Mouse (Mus musculus): ENCODE results near the gene Scmh1. TPM values are rescaled to one million over a fixed set of nuclear protein-coding genes. Genes with fewer than 3 reads are reported as not detected.

The Scmh1 gene
- polyA plus RNA-seq, 1 experiment, result 36.9 TPM

DNA sequence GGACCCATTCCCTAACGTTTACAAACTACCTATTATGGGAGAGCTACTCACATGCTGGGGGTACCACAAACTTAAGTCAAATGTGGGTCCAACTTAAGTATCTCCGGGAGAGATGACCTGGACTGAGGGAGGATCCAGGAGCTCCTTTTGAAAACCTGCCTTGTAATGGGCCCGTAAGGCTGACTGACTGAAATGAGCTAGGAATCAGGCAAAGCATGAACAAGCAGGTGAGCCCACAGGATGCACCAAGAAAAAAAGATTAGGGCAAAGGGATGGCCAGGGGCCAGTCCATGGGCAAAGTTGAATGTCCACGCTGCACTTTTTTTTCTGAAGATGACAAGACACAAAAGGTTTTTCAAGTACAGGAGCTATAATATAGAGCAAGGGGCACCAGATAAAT lies 163.9 kb downstream of the Scmh1 start:
- H3K4me1 ChIP-seq (ENCODE audit: control insufficient read depth, insufficient read depth, low read length), result peaks cover 9% of the 10 kb centered on the region; the same call in 1 of the 2 replicates
- TF ChIP-seq CTCF (IDR thresholded peaks at IDR 0.05; ENCODE audit: insufficient read depth, low read length), result no peak
- TF ChIP-seq POLR2A (IDR thresholded peaks at IDR 0.05; ENCODE audit: borderline replicate concordance, extremely low read depth, low read depth, low read length), result no peak
- H3K4me3 ChIP-seq (replicated peaks; ENCODE audit: extremely low read depth, low read depth, low read length), result peak overlapping the region; percentile 92
- peak; percentile 21 for DNase-seq
- 11% methylated on average over 4 of the region's 4 CpGs for WGBS

DNA sequence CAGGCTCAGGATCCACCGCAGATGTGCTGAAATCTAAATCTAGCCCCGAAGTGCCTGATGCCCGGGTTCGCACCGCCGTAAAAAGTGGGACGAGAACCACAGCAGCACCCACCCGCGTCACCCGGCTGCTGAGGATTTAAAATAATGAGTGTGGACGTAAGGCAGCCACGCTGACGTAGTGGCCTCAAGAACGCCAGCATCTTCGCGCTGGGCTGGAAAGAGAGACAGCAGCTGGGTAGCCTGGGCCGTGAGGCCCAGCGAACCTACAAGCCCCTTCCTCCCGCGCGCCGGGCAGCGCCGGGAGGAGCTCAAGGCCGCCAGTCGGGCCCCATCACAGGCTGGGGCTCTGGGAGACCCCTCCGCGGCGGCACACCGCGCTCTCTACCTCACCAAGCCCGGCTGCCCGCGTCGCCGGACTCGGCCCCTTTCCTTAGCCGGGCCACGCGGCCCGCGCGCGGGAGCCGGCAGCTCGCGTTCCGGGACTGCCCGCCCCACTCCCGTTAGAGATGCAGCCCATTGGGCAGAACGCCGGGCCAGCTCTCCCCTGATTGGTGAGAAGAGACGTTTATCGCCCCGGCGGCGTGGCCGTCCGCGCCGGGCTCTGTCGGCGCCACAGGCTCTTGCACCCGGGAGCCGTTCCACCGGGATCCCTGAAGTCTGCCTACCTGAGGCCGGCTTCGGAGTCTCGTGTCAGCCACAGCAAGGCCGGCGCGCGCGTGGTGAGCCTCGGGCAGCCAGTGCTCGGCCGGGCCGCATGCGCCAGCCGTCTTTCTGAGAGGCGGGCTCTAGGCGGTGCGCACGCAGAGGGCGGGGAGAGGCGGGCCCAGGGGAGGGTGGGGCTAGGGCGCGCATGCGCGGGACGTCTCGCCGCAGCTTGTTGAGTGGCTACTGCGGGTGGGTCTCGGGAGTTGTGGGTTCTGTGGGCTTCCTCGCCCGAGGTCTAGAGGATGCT lies 164.7 kb downstream of the Scmh1 start, which contains the start of gene Ctps:
Gene Ctps, minus strand, starts transcription at position 791 of the 952 bp plus-strand sequence.
- DNase-seq, result peak; percentile 96
- peaks cover 9% of the 10 kb centered on the region; the same call in 1 of the 2 replicates for H3K4me1 ChIP-seq (ENCODE audit: control insufficient read depth, insufficient read depth, low read length)
- peak within 1 kb of the TSS; percentile 92 for H3K4me3 ChIP-seq (replicated peaks; ENCODE audit: extremely low read depth, low read depth, low read length)
- under 1% methylated on average over 97 of the region's 97 CpGs for WGBS
- TF ChIP-seq POLR2A (IDR thresholded peaks at IDR 0.05; ENCODE audit: borderline replicate concordance, extremely low read depth, low read depth, low read length) (peak; percentile 95), CTCF (IDR thresholded peaks at IDR 0.05; ENCODE audit: insufficient read depth, low read length) (no peak)

DNA sequence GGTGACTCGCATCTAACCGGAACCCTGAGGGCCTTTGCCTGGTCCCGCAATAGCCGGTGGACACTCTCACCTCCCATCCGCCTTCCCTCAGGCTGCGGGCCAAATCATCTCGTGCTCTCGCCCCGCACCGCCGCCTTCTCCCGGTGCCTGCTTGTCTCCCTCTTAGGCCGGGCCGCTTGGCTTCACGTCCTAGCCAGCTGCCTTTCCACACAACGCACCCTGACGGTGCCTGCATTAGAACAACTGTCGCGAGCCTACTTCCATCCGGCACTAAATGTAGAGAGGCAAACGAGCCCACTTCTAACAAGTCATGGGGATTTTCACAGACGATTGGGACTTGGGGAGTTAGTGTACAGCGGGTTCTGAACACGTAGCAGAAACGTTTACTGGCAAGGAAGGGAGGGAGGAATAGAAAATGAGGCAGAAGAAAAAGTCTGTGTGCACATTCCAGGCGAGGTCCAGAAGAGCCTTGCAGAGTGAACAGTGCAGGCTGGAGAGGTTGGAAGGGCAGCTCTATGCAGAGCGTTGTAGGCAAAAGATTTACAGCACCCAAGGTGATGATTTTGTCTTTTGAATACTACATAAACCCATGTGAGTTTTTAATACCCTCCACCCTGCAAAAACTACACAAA lies 165.5 kb downstream of the Scmh1 start:
- under 1% methylated on average over 27 of the region's 27 CpGs for WGBS
- Histone ChIP-seq H3K4me1 (ENCODE audit: control insufficient read depth, insufficient read depth, low read length) (peaks cover 9% of the 10 kb centered on the region; the same call in 1 of the 2 replicates), H3K4me3 (replicated peaks; ENCODE audit: extremely low read depth, low read depth, low read length) (peak overlapping the region; percentile 92)
- TF ChIP-seq POLR2A (IDR thresholded peaks at IDR 0.05; ENCODE audit: borderline replicate concordance, extremely low read depth, low read depth, low read length) (no peak), CTCF (IDR thresholded peaks at IDR 0.05; ENCODE audit: insufficient read depth, low read length) (no peak)
- no peak for DNase-seq

DNA sequence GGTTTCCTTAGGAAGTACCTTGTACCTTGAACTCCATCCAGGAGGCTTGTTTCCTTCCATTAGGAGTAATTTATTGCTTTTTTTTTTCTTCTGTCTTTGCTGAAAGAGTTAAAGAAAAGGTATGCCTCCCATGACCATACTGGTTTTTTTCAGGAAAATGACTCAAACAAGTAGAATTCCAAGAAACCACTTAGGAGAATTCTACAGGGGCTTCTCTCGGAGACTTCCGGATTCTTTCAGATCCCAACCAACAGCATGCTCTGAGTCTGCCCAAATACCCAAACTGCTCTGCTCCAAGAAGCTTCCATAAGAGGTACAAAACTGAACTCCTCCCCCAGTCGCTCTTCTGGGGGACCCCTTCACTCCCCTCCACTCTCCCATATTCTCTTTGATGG lies 166.0 kb downstream of the Scmh1 start:
- no peak for TF ChIP-seq POLR2A (IDR thresholded peaks at IDR 0.05; ENCODE audit: borderline replicate concordance, extremely low read depth, low read depth, low read length)
- no peak for TF ChIP-seq CTCF (IDR thresholded peaks at IDR 0.05; ENCODE audit: insufficient read depth, low read length)
- no peak for DNase-seq
- Histone ChIP-seq H3K4me3 (replicated peaks; ENCODE audit: extremely low read depth, low read depth, low read length) (no peak overlapping the region), H3K4me1 (ENCODE audit: control insufficient read depth, insufficient read depth, low read length) (peaks cover 9% of the 10 kb centered on the region; the same call in 1 of the 2 replicates)
- 68% methylated on average over 3 of the region's 3 CpGs for WGBS

DNA sequence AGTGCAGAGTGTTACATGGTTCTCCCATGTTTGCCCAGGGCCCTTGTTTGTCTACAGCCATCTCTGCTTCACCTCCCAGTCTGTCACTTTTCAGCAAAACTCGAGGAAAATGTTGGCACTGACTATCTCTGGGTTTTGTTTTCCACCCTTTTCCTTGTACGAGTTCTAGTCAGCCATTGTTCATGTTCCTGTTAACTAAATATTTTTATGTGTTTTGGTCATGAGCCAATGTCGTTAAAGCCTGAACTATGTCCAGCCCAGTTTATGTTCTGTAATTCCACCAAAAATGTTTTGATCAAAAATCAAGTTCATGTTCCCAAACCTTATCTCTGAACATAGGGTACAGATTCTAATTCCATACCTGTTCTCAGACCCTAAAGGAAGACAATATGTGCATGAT lies 166.6 kb downstream of the Scmh1 start:
- WGBS, result 27% methylated on average over 3 of the region's 3 CpGs
- Histone ChIP-seq H3K4me1 (ENCODE audit: control insufficient read depth, insufficient read depth, low read length) (peaks cover 9% of the 10 kb centered on the region; the same call in 1 of the 2 replicates), H3K4me3 (replicated peaks; ENCODE audit: extremely low read depth, low read depth, low read length) (no peak overlapping the region)
- no peak for TF ChIP-seq CTCF (IDR thresholded peaks at IDR 0.05; ENCODE audit: insufficient read depth, low read length)
- TF ChIP-seq POLR2A (IDR thresholded peaks at IDR 0.05; ENCODE audit: borderline replicate concordance, extremely low read depth, low read depth, low read length), result no peak
- DNase-seq, result no peak

Other genes starting within 250 kb of the Scmh1 start
- gene Edn2, start 244.1 kb upstream of the Scmh1 start, polyA plus RNA-seq (2012; rRNA removed), result 0.27 and 0.68 TPM in 2 replicates
- gene Foxo6, start 117.9 kb upstream of the Scmh1 start, polyA plus RNA-seq (2012; rRNA removed), result 3.1 and 4.1 TPM in 2 replicates
- 0.12 and 0.26 TPM in 2 replicates for gene Slfnl1, start 127.0 kb downstream of the Scmh1 start, polyA plus RNA-seq (2012; rRNA removed)
- gene Ctps, start 165.0 kb downstream of the Scmh1 start, polyA plus RNA-seq (2012; rRNA removed), result 7.7 and 10.2 TPM in 2 replicates
- not detected in 2 replicates for gene Gm8439, start 183.5 kb downstream of the Scmh1 start, polyA plus RNA-seq (2012; rRNA removed)